Mouse (Mus musculus) olfactory bulb, adult 2 months (tissue): Measurements from ENCODE around the gene Cdk7.

ENCODE experiments used
- CTCF ChIP-seq: fragments of 200-500 bp; IDR thresholded peaks from 2 replicates; pipeline ENCODE4 v1.5.1; 2012; ENCODE audit warnings: low read depth, mild to moderate bottlenecking, low read length, moderate library complexity; ENCODE audit not compliant: insufficient read depth
- POLR2A ChIP-seq: fragments of 200-500 bp; IDR thresholded peaks from 2 replicates; pipeline ENCODE4 v1.6.1; 2012; ENCODE audit warnings: mild to moderate bottlenecking, low read depth, low read length, moderate library complexity; ENCODE audit not compliant: insufficient read depth

- no peak for TF ChIP-seq CTCF
- TF ChIP-seq POLR2A: no peak
Observed at GRCm38 (mm10) chr13:100752529-100752928, 21.8 kb upstream of the Cdk7 start.
